Mouse (Mus musculus): ENCODE measurements around the gene Arhgap23.
A peak's percentile ranks its signal among the peaks of the same experiment; 100 is the strongest.

Arhgap23 gene

DNA sequence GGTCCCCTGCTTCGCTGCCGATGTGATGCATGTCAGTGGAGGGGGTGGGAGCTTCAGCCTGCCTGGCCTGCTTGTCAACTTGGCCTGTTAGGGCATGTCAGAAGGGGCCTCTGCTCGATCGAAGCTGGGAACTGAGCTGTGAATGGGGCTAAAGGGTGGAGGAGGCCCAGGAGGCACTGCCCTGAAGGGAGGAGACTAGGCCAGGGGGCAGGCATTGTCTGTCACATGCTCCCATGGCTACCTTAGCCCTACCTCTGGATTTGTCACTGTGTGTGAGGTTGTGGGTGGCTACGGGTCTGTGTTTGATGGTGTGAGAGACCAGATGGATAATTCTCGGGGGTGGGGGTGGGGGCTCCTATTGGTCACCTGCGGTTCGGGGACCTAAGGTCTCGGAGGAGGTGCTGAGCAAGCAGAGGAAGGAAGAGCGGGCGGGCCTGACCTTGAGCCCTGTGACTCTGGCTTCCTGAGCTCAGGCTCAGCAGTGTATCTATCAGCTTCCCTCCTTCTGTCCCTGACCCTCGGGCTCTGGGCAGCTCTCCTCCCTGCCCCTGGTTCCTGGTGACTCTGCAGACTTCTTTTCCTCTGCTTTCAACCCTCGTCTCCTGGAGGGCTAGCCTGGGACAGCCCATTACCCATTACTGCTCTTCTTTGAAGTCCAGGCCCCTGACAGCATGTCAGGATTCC, 20.6 kb downstream of the Arhgap23 start:
- DNase-seq (ENCODE audit: low spot score), result no peak

GRCm38 (mm10) chr11:97437745-97438144, 22.4 kb downstream of the Arhgap23 start:
- no peak for DNase-seq (ENCODE audit: low spot score)

- no peak for DNase-seq (ENCODE audit: low spot score)
Measured at GRCm38 (mm10) chr11:97438868-97439267, 23.5 kb downstream of the Arhgap23 start.

- DNase-seq (ENCODE audit: low spot score), result peak; percentile 61
Measured at GRCm38 (mm10) chr11:97439935-97440334, 24.6 kb downstream of the Arhgap23 start.

GRCm38 (mm10) chr11:97440441-97440881, 25.1 kb downstream of the Arhgap23 start:
- no peak for DNase-seq (ENCODE audit: low spot score)

DNA sequence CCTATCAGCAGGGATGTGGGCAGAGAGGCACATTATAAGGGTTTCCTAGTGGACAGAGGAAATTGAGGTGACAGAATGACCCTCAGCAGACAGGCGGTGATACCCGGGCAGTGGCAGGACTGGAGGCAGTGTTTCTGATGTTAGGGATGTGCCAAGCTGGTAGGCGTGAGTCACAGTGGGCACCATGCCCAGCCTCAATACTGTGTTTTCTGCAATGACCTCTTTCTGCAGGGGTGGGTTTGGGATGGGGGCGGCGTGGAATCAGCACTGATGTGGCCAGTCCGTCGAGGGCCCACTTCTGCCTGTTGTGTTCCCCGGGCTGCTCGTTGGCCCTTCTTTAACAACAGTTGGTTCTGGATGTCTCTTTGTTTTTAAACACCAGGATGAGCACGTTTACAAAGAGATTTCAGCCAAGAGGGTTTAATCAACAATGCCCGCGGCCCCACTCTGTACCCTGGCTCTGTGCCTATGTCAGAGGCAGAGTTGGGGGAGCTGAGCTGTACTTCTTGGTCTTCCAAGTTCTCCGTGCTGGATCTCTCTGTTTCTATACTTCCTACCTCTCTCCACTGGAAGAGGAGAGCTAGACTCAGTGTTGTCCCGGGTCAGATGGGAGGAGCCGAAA, 25.8 kb downstream of the Arhgap23 start:
- DNase-seq (ENCODE audit: low spot score), result peak; percentile 40

DNA sequence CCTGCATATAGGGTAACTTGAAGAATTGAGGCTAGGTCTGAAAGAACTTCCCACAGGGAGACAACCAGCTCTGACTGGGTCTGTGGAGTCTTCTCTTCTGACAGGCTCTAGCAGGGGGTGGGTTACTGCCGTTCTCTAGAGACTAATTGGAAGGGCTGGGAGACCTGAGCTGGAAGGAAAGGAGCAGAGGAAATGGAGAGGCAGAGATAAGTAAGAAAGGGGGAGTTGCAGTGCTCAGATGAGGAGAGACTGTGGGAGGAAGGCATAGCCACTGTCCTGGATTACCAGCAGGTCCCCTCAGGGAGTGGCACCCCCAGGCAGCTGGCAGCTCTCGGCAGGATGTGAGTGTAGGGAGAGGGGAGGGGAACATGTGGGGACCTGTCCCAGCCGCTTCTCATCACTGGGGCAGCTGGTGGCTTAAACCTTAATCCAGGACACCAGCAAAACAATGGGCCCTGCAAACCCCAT, 26.4 kb downstream of the Arhgap23 start:
- peak; percentile 37 for DNase-seq (ENCODE audit: low spot score)

- DNase-seq (ENCODE audit: low spot score), result peak; percentile 38
Measured at GRCm38 (mm10) chr11:97442891-97443675, 27.8 kb downstream of the Arhgap23 start.

DNA sequence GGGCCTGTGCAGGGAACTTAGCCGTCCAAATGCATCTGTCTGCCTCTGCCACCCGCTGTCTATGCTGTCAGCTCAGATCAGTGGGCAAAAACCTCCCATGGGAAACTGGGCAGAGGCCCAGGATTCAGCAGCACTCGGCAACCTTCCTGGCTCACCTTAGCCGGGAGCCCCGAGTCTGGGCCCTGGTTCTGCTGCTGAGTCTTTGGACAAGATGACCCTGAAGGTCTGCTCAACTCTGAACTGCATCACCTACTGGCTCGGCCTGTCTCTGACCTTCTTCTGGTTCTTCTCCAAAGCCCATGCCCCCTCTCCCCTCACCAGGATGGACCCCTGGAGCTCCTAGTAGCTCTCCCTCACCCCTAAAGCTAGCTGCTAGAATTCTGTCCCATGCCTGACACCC, 30.3 kb downstream of the Arhgap23 start:
- DNase-seq (ENCODE audit: low spot score), result no peak

- DNase-seq (ENCODE audit: low spot score), result peak; percentile 65
Measured at GRCm38 (mm10) chr11:97445999-97446511, 30.7 kb downstream of the Arhgap23 start.

DNA sequence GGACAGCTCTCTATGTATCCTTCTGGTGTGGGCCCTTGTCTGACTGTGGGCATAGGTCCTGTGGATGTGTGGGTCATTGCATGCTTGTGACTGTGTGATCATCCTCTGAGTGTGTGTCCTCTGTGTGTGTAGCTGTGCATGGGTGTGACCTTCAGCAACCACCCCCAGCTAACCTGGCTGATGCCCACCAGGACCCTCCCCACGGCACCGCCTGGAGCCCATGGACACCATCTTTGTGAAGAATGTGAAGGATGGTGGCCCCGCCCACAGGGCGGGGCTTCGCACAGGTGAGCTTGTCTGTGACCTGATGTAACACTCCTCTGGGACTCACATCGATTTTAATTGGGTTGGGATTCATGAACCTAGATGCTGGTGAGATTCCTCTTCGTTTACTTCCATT, 32.6 kb downstream of the Arhgap23 start:
- no peak for DNase-seq (ENCODE audit: low spot score)

DNA sequence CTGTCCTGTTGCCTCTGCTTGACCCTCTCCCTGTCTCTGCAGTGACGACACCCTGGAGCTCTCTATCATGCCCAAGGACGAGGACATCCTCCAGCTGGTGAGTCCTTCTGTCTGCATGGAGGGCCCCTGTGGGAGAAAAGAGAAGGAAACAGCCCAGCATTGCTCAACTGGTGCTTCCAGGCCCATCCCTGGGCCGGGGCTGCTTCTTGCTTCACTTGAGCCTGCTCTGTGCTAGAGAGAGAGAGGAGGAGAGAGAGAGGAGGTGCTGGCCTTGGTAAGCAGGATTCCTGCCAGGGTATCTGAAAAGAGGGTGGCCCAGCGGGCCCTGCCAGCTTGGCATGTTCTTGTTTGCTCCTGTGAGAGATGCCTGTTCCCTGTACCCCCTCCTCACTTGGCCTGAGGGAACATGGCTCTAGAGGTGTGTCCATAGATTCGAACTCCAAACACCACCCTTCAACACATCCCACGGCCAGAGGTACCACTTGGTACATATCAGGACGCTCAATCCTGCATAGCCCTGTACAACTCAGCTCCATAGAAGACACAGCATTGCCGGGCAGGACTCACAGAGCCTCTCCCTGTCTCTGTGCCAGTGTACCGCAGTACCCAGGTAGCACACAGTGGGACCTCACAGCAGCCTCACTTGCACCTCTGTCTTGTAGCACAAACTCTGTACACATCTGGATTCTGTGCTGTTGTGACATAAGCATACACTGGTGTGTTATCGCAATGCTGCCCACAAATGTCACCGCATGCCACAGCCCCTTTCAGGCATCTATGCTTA, 33.5 kb downstream of the Arhgap23 start:
- DNase-seq (ENCODE audit: low spot score), result no peak

GRCm38 (mm10) chr11:97449601-97450293, 34.4 kb downstream of the Arhgap23 start:
- peak; percentile 41 for DNase-seq (ENCODE audit: low spot score)

DNA sequence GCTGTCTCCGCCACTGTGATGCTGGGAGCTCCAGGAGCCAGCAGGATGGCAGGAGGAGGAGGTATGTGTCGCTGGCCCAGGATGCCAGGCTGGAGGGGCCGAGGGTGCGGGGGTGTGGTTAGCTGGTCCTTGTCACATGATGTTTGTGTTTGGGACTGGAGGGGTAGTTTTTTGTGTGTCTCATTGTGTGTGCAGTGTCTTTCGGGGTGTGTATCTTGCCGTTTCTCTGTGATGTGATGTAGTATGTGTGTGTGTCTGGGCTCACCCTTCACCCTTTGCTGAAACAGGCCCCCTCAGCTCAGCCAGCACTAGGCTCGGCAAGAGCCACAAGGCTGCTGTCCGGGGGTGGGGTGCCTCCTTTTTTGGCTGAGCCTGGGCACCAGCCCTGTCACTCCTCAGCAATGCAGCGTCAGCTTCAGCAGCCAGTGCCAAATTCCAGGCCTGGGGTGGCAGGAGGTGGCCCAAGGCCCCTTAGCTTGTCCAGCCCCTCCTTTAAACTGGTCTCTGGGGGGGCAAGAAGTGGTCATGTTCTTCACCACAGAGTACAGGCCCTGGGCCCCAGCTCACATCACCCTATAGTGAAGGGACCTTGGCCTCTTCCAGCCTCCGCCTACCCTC, 35.1 kb downstream of the Arhgap23 start:
- DNase-seq (ENCODE audit: low spot score), result no peak

- no peak for DNase-seq (ENCODE audit: low spot score)
Measured at GRCm38 (mm10) chr11:97451625-97452024, 36.3 kb downstream of the Arhgap23 start.

DNA sequence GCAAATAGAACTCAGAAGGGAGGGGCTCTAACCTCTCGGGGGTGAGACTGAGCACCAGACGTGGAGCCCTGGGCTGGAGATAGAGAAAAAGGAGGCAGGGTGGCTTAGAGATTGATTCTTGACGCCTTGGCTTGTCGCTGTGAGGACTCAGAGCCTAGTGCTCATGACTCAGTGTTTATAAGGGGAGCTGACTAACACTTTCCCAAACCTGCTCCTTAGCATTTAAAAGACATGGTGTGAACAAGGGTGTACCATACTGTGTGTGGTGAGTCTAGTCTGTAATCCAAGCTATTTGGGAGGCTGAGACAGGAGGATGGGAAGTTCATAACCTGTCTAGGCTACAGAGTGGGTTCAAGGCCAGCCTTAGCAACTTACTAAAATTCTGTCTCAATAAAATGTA, 41.8 kb downstream of the Arhgap23 start:
- DNase-seq (ENCODE audit: low spot score), result no peak

GRCm38 (mm10) chr11:97461307-97461820, 46.0 kb downstream of the Arhgap23 start:
- no peak for DNase-seq (ENCODE audit: low spot score)

DNA sequence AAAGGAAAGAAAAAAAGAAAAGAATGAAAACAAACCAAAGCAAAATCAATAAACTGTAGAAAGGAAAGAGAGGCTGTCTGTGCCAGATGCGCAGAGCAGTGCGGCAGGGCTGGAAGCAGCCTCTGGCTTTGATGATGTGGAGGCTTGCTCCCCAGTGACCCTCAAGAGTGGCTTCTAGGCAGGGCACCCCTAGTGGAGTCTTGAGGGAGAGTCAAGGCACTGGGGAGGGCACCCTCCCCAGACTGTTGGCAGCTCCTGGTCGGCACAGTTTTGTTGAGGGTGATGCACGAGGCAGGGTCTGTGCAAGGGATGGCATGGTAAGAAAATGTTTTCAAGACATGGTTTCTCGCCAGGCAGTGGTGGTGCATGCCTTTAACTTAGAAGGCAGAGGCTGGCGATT, 47.2 kb downstream of the Arhgap23 start:
- no peak for DNase-seq (ENCODE audit: low spot score)

DNA sequence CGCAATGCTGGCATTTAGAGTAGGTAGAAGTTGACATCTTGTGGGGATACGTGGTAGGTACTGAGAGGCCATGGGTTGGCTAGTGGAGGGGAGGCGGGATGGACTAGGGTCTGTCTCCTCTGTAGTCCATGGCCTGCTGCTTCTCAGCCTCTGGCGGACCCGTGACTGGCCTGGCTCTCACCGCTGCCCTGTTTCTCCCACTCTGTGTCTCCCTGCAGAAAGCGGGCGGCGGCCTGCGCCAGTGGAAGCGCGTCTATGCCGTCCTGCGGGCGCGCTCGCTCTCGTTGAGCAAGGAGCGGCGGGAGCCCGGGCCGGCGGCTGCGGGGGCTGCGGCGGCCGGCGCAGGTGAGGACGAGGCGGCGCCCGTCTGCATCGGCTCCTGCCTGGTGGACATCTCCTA, 47.8 kb downstream of the Arhgap23 start:
- no peak for DNase-seq (ENCODE audit: low spot score)

DNA sequence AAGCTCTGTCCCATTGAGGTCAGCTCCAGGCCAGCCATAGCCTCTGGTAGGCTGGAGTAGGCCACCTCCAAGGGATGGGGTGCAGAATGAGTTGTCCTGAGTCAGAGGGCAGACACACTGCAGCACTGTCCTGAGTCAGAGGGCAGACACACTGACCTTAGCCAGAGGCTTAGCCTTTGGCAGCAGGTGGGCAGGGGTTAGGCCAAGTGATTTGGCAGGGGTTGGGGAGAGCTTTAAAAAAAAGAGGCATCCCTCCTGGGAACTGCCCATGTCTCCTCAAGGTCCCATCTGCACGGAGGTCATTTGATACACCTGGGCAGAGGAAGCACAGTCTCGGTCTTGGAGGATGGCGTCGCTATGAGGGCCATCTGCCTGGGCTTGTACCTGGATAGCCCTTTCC, 48.7 kb downstream of the Arhgap23 start:
- DNase-seq (ENCODE audit: low spot score), result no peak

- no peak for DNase-seq (ENCODE audit: low spot score)
Measured at GRCm38 (mm10) chr11:97465957-97466356, 50.6 kb downstream of the Arhgap23 start.
